Mouse (Mus musculus): ENCODE results near the gene Dntt.

GRCm38 (mm10) chr19:41052247-41052646 is 23.2 kb downstream of the Dntt start:
- no peak for TF ChIP-seq CTCF (IDR thresholded peaks at IDR 0.05; ENCODE audit: low read depth, low read length)
- no peak for TF ChIP-seq GATA1 (IDR thresholded peaks at IDR 0.05; ENCODE audit: borderline replicate concordance, low read length)
- no peak for TF ChIP-seq TAL1 (conservative IDR thresholded peaks at IDR 0.05; ENCODE audit: low read depth, low read length)
- TF ChIP-seq POLR2AphosphoS5 (IDR thresholded peaks at IDR 0.05; ENCODE audit: insufficient replicate concordance, low read depth, low read length), result no peak
- TF ChIP-seq GATA2 (IDR thresholded peaks at IDR 0.05; ENCODE audit: borderline replicate concordance, low read depth, low read length), result no peak

Measured in G1E (cell line).